Mouse (Mus musculus) cortical plate, adult 2 months (tissue): ENCODE measurements at regions not wholly inside any gene's neighbourhood (a gene's known extent, or its start where the extent isn't known, plus 50 kb on each side); places are given as distances from the start of the nearest gene placed in this dataset.

ENCODE experiments used
- CTCF ChIP-seq: fragments of 200-500 bp; IDR thresholded peaks from 2 replicates; pipeline ENCODE4 v1.5.1; 2011; ENCODE audit warnings: mild to moderate bottlenecking, control low read depth, low read length; ENCODE audit not compliant: insufficient read depth; ENCODE audit errors: extremely low read depth
- POLR2A ChIP-seq: fragments of 200-500 bp; IDR thresholded peaks from 2 replicates; pipeline ENCODE4 v1.6.1; 2011; ENCODE audit warnings: mild to moderate bottlenecking, low read length, control low read depth; ENCODE audit not compliant: insufficient read depth; ENCODE audit errors: extremely low read depth

DNA sequence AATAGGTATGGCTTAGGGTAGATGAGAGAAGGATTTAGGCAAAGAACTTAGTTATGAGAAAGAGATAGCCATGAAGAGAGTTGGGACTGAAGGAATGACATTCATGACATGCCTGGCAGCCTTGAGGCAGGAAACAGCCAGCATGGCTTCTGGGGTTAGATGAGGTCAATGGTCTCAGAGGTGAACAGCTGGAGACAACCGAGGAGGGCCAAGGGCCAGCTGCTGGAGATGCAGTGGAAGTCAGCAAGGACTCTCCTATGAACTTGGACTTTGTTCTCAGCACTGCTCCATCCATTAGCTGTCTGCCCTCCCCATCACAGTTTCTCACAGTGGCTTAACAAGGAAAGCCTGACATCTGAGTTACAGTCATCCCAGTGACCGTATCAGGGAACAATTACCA is 151.9 kb upstream of the Bmper start:
- no peak for TF ChIP-seq CTCF
- no peak for TF ChIP-seq POLR2A
